Mouse (Mus musculus) myocyte (in vitro differentiated cells): ENCODE data around the gene Ppp1r36.

ENCODE experiments used
- CEBPB ChIP-seq: IDR thresholded peaks from 2 replicates; pipeline ENCODE4 v1.6.1; 2011; ENCODE audit warnings: mild to moderate bottlenecking, moderate library complexity; ENCODE audit not compliant: poor library complexity, insufficient read depth, severe bottlenecking
- POLR2A ChIP-seq: IDR thresholded peaks from one replicate; pipeline ENCODE4 v1.6.1; 2011; ENCODE audit warnings: low read depth, mild to moderate bottlenecking, control low read depth, moderate library complexity; ENCODE audit not compliant: insufficient read length
- POLR2AphosphoS2 ChIP-seq: IDR thresholded peaks from one replicate; pipeline ENCODE4 v1.6.1; 2011; ENCODE audit warnings: low read depth, control low read depth; ENCODE audit not compliant: insufficient read length
- TCF12 ChIP-seq: IDR thresholded peaks from one replicate; pipeline ENCODE4 v1.6.1; 2011; ENCODE audit warnings: mild to moderate bottlenecking, control low read depth; ENCODE audit not compliant: poor library complexity, insufficient read depth, severe bottlenecking

DNA sequence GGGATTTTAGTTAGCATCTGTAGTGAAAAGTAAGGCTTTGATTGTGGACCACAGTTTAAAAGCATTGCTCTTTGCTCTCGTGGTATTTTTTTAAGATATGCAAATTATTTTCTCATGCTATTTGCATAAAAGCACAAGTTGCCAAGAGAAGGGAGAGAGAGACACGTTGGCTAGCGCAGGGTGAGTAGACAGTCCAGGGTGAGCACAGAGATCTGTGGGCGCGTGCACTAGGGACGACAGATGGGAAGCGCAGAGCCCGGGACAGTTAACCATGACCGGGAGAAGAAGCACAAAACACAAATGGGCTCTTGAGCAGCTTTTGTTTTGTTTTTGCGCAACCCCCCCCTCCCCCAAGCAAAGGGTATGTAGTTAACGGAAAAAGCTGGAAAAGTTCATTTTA is 28.5 kb upstream of the Ppp1r36 start:
- TF ChIP-seq POLR2A (no peak), POLR2AphosphoS2 (no peak), TCF12 (no peak), CEBPB (no peak)
